Mouse (Mus musculus) megakaryocyte, embryonic 14.5 days (primary cell): ENCODE results near the gene Adamts16.

Source experiments
- FLI1 ChIP-seq: IDR thresholded peaks from 2 replicates; pipeline ENCODE4 v1.6.1; 2012; ENCODE audit warnings: low read length, inconsistent platforms, mixed read lengths
- GATA1 ChIP-seq: IDR thresholded peaks from 3 replicates; pipeline ENCODE4 v1.6.1; 2012; ENCODE audit warnings: mixed read lengths, low read length, inconsistent platforms, borderline replicate concordance

DNA sequence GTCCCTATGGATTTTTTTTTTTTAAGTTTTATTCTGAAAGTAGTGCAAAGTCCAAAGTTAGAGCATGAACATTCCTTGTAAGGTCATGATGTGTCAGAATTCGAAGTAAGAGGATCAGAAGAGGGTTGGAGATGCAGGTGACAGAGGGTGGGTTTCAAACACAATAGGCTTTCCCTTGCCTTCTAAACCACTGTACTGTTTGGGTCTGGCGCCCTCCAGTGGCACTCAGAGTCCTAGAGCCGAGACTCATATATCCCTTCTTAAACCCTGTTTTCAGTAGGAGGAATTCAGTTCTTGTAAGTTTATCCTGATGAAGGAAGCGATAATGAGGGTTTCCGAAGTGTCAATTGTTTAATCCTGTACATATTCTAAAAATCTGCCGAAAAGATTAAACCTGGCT, 1.4 kb downstream of the Adamts16 start:
- no peak for TF ChIP-seq GATA1
- TF ChIP-seq FLI1, result no peak
